Mouse (Mus musculus): ENCODE results near the gene Ssbp3. TPM values are rescaled to one million over a fixed set of nuclear protein-coding genes. Genes with fewer than 3 reads are reported as not detected.

Ssbp3 gene
- polyA plus RNA-seq, 1 experiment from 2014 or later: 64.7 TPM

DNA sequence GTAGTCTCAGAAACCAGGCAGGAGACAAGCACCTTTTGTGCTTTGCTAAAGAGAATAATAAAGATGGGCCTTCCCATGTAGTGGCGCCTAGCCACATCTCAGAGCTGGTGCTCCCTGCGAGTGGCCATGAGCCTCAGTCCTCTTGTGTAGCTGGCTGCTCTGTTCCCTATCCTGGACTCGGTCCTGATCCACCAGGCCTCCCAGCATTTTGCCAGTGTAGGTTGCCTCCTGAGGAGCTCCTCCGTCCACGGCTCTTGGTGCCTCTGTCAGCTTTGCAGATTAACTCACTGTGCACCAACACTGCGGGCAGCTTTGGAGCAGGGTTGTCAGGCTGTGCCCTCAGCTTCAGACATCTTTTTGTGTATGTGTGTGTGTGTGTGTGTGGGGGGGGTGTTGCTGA, 30.4 kb downstream of the Ssbp3 start:
- DNase-seq (ENCODE audit: low read depth, low spot score) (no peak), ATAC-seq (no peak)
- CTCF ChIA-PET: no interaction called here
- POLR2A ChIA-PET: interaction anchor here (0.8 kb wide), 1 partner anchor 9 kb away, joined by 3 read pairs; no protein-coding TSS in a partner anchor
- in situ Hi-C loops (cut with MboI; ENCODE audit: low pct_unique_long_range_greater_than_20kb): no loop called here
- TF ChIP-seq CTCF (IDR thresholded peaks at IDR 0.05): no peak
- no peaks in the 10 kb centered on the region for H3K27me3 ChIP-seq

DNA sequence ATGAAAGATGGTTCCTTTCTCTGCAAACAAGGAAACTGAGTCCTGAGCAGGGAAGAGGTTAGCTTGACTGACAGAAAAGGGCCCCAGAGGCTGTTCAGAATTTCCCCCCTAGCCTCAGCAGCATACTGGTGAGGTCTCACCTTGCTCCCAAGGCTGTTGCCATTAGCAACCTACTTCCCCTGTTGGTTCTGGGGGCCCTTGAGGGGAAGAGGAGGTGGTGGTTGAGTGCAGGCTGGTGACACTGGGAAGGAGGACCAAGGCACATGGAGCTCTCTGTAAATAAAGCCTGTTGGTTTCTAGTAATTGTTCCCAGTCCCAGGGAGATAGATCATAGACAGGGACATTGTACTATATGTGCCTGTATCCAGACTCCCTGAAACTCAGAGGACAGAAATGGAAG, 31.0 kb downstream of the Ssbp3 start:
- POLR2A ChIA-PET: interaction anchor here (0.8 kb wide), 1 partner anchor 8 kb away, joined by 3 read pairs; no protein-coding TSS in a partner anchor
- TF ChIP-seq CTCF (IDR thresholded peaks at IDR 0.05): no peak

DNA sequence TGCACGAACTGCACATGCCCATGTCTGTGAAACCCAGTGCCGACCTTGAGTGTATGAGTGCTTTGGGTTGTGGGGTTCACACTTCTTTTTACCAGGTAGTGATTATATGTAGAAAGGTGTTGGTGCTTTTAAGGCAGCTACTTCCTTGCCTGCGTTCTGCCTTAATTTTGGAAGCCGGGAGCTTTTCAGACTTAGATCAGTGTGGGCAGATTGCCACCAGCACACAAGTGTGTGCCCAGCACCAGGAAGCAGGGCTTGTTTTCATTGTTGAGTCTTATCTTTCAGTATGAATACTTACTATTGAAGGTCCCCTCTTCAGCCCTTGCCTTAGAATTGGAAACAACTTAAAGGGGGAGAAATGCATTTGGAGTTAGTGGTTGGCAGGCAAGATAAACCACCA, 32.0 kb downstream of the Ssbp3 start:
- no peaks in the 10 kb centered on the region for H3K27me3 ChIP-seq
- no peak for DNase-seq (ENCODE audit: low read depth, low spot score)
- ChIA-PET POLR2A (no interaction called here), CTCF (interaction anchor here (0.9 to 1.5 kb wide), 2 partner anchors 10 to 12 kb away, joined by 3 read pairs; no protein-coding TSS in a partner anchor)
- TF ChIP-seq CTCF (IDR thresholded peaks at IDR 0.05): no peak
- in situ Hi-C loops (cut with MboI; ENCODE audit: low pct_unique_long_range_greater_than_20kb): no loop called here
- ATAC-seq: no peak

More for the DNA sequence above, 31.0 kb downstream of the Ssbp3 start:
- CTCF ChIA-PET: interaction anchor here (0.9 to 1.5 kb wide), 2 partner anchors 9 to 13 kb away, joined by 3 read pairs; no protein-coding TSS in a partner anchor
- DNase-seq (ENCODE audit: low read depth, low spot score) (no peak), ATAC-seq (no peak)
- in situ Hi-C loops (cut with MboI; ENCODE audit: low pct_unique_long_range_greater_than_20kb): no loop called here
- H3K27me3 ChIP-seq: no peaks in the 10 kb centered on the region

DNA sequence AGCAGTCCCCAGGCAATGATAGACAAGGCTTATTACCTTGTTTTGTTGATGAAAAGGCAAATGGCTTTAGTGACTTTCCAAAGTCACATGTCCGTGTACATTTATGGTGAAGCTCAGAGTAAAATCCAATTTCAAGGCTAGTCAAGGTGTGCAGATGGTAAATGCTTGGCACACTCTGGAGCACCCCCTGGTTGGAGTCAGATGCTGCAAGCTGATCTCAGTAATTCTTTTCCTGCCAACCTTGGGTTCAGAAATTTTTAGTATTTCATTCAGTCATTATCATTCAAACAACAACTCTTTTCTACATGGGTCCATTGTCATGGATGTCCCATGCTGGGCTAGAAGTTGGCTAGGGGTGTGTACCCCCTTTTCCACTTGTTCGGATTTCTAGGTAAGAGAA, 33.1 kb downstream of the Ssbp3 start:
- DNase-seq (ENCODE audit: low read depth, low spot score): no peak
- ATAC-seq: no peak
- in situ Hi-C loops (cut with MboI; ENCODE audit: low pct_unique_long_range_greater_than_20kb): no loop called here
- ChIA-PET CTCF (no interaction called here), POLR2A (interaction anchor here (0.6 kb wide), 1 partner anchor 8 kb away, joined by 3 read pairs; no protein-coding TSS in a partner anchor)
- no peak for TF ChIP-seq CTCF (IDR thresholded peaks at IDR 0.05)
- no peaks in the 10 kb centered on the region for H3K27me3 ChIP-seq

DNA sequence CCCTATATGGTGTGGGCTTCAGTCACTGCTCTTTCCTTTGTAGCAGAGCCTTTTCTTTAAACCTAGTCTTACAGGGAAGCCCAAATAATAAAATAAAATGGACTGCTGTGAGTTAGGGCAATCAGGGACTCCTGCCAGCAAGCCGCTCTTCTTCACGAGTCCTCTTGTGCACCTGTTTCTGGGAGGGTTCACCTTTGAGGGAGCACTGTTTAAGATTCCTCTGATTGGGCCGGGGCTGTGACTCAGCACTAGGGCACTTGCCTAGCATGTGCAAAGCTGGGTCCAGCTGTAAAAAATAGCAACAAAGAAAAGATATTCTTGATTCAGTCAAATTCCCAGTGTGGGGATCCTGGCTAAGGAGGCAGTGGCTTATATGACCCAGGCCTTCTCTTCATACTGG, 34.4 kb downstream of the Ssbp3 start:
- in situ Hi-C loops (cut with MboI; ENCODE audit: low pct_unique_long_range_greater_than_20kb): no loop called here
- no peaks in the 10 kb centered on the region for H3K27me3 ChIP-seq
- ATAC-seq (no peak), DNase-seq (ENCODE audit: low read depth, low spot score) (no peak)
- POLR2A ChIA-PET: no interaction called here
- CTCF ChIA-PET: no interaction called here
- TF ChIP-seq CTCF (IDR thresholded peaks at IDR 0.05): no peak

DNA sequence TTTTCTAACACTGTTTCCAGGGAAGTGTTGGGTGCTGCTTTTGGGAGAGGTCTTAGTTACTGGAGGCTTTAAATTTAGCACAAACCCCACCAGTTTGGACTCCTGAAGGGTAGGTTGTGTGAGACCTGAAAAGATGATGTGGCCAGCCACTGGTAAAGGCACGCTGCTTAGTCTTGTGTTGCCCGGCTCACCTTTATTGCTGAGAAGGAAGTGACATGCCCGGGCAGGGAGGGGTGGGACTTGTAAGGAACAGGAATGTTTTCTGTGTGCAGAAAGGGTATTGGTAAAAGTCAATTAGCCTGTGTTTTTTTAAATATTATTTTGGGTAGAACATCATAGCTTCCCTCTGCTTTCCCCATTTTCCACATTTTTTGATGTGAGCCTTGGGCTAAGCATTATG, 37.2 kb downstream of the Ssbp3 start:
- ATAC-seq (no peak), DNase-seq (ENCODE audit: low read depth, low spot score) (no peak)
- H3K27me3 ChIP-seq: no peaks in the 10 kb centered on the region
- in situ Hi-C loops (cut with MboI; ENCODE audit: low pct_unique_long_range_greater_than_20kb): no loop called here
- ChIA-PET POLR2A (no interaction called here), CTCF (no interaction called here)
- no peak for TF ChIP-seq CTCF (IDR thresholded peaks at IDR 0.05)

DNA sequence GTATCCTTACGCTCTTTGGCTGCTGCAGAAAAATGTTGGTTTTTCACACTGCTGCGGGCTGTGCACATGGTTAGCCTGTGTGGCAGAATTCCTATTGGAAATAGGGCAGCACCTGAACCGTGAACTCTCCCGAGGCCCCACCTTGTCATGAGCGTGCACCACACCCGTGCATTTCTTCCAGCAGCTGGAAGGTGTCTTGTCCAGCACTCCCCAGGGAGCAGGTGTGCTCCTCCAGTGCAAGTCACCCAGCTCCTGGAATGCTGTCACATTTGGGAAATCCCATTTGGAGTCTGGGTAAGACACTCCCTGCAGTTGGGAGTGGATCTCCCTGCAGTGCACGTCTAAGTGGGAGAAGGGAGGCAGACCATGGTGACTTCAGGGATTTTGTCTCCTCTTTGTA, 38.0 kb downstream of the Ssbp3 start:
- CTCF ChIA-PET: no interaction called here
- ATAC-seq: no peak
- in situ Hi-C loops (cut with MboI; ENCODE audit: low pct_unique_long_range_greater_than_20kb): no loop called here
- POLR2A ChIA-PET: no interaction called here
- H3K27me3 ChIP-seq: no peaks in the 10 kb centered on the region
- TF ChIP-seq CTCF (IDR thresholded peaks at IDR 0.05): no peak
- no peak for DNase-seq (ENCODE audit: low read depth, low spot score)

DNA sequence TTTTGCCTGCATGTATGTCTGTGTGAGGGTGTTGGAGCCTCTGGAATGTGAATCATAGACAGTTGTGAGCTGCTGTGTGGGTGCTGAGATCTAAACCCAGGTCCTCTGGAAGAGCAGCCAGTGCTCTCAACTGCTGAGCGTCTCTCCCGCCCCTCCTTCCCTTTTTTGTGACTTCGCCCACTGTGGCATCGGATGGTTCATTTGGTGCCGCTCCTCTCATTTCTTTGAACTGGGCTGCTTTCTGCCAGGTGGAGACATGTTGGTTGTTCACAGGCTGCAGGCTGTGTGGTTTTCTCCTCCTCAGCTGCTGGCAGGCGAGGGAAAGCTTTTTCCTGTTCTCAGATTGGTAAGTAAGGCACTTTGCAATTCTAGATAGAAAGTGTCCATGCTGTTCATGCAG, 38.7 kb downstream of the Ssbp3 start:
- no peak for TF ChIP-seq CTCF (IDR thresholded peaks at IDR 0.05)
- ChIA-PET CTCF (interaction anchor here (1.3 kb wide), 1 partner anchor 14 kb away, joined by 3 read pairs; no protein-coding TSS in a partner anchor), POLR2A (interaction anchor here (0.9 kb wide), 1 partner anchor 8 kb away, joined by 3 read pairs; no protein-coding TSS in a partner anchor)
- no peaks in the 10 kb centered on the region for H3K27me3 ChIP-seq
- no peak for DNase-seq (ENCODE audit: low read depth, low spot score)
- in situ Hi-C loops (cut with MboI; ENCODE audit: low pct_unique_long_range_greater_than_20kb): no loop called here
- no peak for ATAC-seq

DNA sequence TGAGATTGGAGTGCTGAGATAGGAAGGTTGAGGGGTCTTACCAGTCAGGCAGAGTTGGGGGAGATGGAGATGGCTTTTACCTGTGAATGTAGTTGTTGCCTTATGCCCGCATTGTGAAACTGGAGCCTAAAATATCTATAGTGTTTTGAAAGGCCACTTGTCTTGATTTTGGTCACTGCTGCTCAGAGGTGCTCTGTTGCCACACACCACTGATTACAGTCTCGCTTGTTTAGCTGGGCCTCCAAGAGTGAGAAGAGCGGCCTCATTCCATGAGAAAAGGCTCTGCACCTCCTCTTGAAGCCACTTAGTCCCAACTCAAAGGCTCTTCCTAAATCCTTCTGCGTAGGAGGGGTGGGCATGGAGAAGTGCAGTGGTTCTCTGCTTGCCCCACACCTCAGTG, 40.3 kb downstream of the Ssbp3 start:
- no peaks in the 10 kb centered on the region for H3K27me3 ChIP-seq
- in situ Hi-C loops (cut with MboI; ENCODE audit: low pct_unique_long_range_greater_than_20kb): no loop called here
- CTCF ChIA-PET: interaction anchor here (0.8 to 1.3 kb wide), 2 partner anchors 13 to 98 kb away, joined by 3 read pairs; no protein-coding TSS in a partner anchor
- POLR2A ChIA-PET: no interaction called here
- ATAC-seq (no peak), DNase-seq (ENCODE audit: low read depth, low spot score) (no peak)
- TF ChIP-seq CTCF (IDR thresholded peaks at IDR 0.05): no peak

DNA sequence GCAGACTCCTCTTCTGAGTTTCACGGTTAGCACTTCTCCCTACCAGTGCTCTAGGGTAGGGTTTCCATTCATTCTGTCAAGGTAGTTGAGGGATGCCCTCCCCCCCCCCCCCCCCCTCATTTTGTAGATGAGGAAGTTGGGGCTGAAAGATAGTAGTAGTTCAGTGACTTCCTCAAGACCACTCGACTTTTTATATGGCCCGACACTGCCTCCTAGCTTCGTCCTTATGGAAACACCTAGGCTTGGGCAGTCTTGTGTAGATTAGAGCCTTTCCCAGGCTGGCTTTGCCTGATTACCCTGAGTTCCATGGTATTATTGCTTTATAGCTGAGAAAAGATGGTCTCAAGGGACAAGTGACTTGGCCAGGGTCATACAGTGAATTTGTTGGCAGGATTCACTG, 41.0 kb downstream of the Ssbp3 start:
- ChIA-PET CTCF (interaction anchor here (0.8 kb wide), 1 partner anchor 97 kb away, joined by 3 read pairs; no protein-coding TSS in a partner anchor), POLR2A (interaction anchor here (0.6 kb wide), 1 partner anchor 8 kb away, joined by 3 read pairs; no protein-coding TSS in a partner anchor)
- DNase-seq (ENCODE audit: low read depth, low spot score) (no peak), ATAC-seq (no peak)
- in situ Hi-C loops (cut with MboI; ENCODE audit: low pct_unique_long_range_greater_than_20kb): no loop called here
- H3K27me3 ChIP-seq: no peaks in the 10 kb centered on the region
- TF ChIP-seq CTCF (IDR thresholded peaks at IDR 0.05): no peak

DNA sequence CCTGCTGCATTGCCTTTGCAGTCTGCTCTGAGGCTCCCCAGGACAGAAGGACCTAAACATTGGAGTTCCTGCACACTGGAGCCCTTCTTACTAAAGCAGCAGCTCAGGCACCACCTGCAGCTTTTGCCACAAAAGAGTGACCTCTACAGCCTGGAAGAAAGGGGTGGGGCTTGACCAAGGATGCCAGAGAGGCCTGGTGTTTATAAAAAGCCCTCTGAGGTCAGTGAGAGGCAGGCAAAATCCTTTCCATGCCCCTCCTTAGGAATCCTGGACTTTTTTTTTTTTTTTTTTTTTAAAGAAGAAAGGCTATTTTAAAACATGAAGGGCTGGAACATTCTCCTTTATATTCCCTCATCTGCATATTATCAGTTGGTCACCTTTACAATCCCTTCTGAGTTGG, 42.7 kb downstream of the Ssbp3 start:
- no peaks in the 10 kb centered on the region for H3K27me3 ChIP-seq
- CTCF ChIA-PET: no interaction called here
- no peak for TF ChIP-seq CTCF (IDR thresholded peaks at IDR 0.05)
- in situ Hi-C loops (cut with MboI; ENCODE audit: low pct_unique_long_range_greater_than_20kb): no loop called here
- POLR2A ChIA-PET: no interaction called here
- no peak for ATAC-seq
- DNase-seq (ENCODE audit: low read depth, low spot score): no peak

DNA sequence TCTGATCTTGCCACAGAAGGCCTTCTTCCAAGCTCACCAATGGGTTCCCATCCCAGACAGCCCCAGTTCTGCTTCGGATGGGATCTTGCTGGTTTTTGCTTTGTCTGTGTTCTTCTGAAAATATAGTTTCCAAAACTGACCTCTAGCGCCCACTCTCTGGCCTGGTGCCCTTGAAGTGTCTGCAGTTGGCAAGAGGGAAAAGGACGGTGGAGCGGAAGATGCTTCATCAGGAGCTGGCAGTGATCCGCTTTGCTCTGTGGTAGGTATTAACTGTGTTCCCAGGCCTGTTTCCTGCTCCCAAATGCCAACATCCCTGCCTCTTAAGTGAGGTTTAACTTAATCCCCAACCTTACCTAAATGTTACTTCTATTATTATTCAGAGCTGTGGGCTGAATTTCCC, 43.3 kb downstream of the Ssbp3 start:
- TF ChIP-seq CTCF (IDR thresholded peaks at IDR 0.05): no peak
- ChIA-PET CTCF (interaction anchor here (1.1 kb wide), 1 partner anchor 35 kb away, joined by 3 read pairs; no protein-coding TSS in a partner anchor), POLR2A (interaction anchor here (0.7 kb wide), 1 partner anchor 41 kb away, joined by 3 read pairs; no protein-coding TSS in a partner anchor)
- no peaks in the 10 kb centered on the region for H3K27me3 ChIP-seq
- DNase-seq (ENCODE audit: low read depth, low spot score) (no peak), ATAC-seq (no peak)
- in situ Hi-C loops (cut with MboI; ENCODE audit: low pct_unique_long_range_greater_than_20kb): no loop called here
